Mouse (Mus musculus) layer of hippocampus, postnatal 14 days (tissue): ENCODE results near the gene C1qtnf5. TPM values are rescaled to one million over a fixed set of nuclear protein-coding genes. Genes with fewer than 3 reads are reported as not detected.
"Not testable (repeated sequence)": the region's sequence is repeated elsewhere in the genome, so short reads cannot be mapped to it uniquely, and the experiment has no call there.

Experiments
- DNase-seq, 2 experiments: peaks; one replicate each; pipeline ENCODE4 v3.0.0; 2021 to 2022; ENCODE audit warnings: low spot score in 2 of 2, mixed read lengths in 1 of 2
- total RNA-seq, 2 experiments: library from RNA; stranded (reverse); gene quantifications; 2 replicates each; pipeline ENCODE4 v1.2.3; 2021

The C1qtnf5 gene
- total RNA-seq, 2 experiments from 2014 or later = 13.5 to 18.6 TPM

- DNase-seq = no peak
Measured at GRCm38 (mm10) chr9:44104881-44105280, 2.2 kb upstream of the C1qtnf5 start.

GRCm38 (mm10) chr9:44105781-44106180, 1.3 kb upstream of the C1qtnf5 start:
- DNase-seq = no peak

GRCm38 (mm10) chr9:44106182-44106581, 863 bp upstream of the C1qtnf5 start:
- DNase-seq = no peak

- DNase-seq = no peak
Measured at GRCm38 (mm10) chr9:44106596-44106995, 449 bp upstream of the C1qtnf5 start.

GRCm38 (mm10) chr9:44107557-44108179, 623 bp downstream of the C1qtnf5 start:
- no peak for DNase-seq

GRCm38 (mm10) chr9:44108269-44109055, 1.4 kb downstream of the C1qtnf5 start:
- DNase-seq = no peak

GRCm38 (mm10) chr9:44109360-44110095, 2.5 kb downstream of the C1qtnf5 start:
- peak; percentile 81 to 84 for DNase-seq

GRCm38 (mm10) chr9:44111909-44112308, 4.9 kb downstream of the C1qtnf5 start:
- not testable (repeated sequence) for DNase-seq

- DNase-seq = peak; percentile 94 to 98
Measured at GRCm38 (mm10) chr9:44113105-44113789, 6.2 kb downstream of the C1qtnf5 start, which contains the start of the genes Gm49380 and Rnf26. Gm49380 (minus strand) TSS chr9:44113500. Rnf26 (minus strand) TSS chr9:44113517.

- DNase-seq = no peak
Measured at GRCm38 (mm10) chr9:44114453-44114852, 7.4 kb downstream of the C1qtnf5 start.

- no peak for DNase-seq
Measured at GRCm38 (mm10) chr9:44115599-44115998, 8.6 kb downstream of the C1qtnf5 start.

GRCm38 (mm10) chr9:44116182-44116581, 9.1 kb downstream of the C1qtnf5 start:
- DNase-seq = no peak

GRCm38 (mm10) chr9:44119011-44119410, 12.0 kb downstream of the C1qtnf5 start:
- DNase-seq = no peak

GRCm38 (mm10) chr9:44119948-44120465, 13.0 kb downstream of the C1qtnf5 start:
- no peak for DNase-seq

GRCm38 (mm10) chr9:44124317-44124716, 17.3 kb downstream of the C1qtnf5 start:
- DNase-seq = no peak

- no peak for DNase-seq
Measured at GRCm38 (mm10) chr9:44125026-44125425, 18.0 kb downstream of the C1qtnf5 start.

GRCm38 (mm10) chr9:44125546-44126428, 18.7 kb downstream of the C1qtnf5 start:
- DNase-seq = peak; percentile 86 to 92

- no peak for DNase-seq
Measured at GRCm38 (mm10) chr9:44126746-44127145, 19.7 kb downstream of the C1qtnf5 start.

- DNase-seq = no peak
Measured at GRCm38 (mm10) chr9:44127351-44127801, 20.3 kb downstream of the C1qtnf5 start.

GRCm38 (mm10) chr9:44129633-44130032, 22.6 kb downstream of the C1qtnf5 start:
- no peak for DNase-seq
